Mouse (Mus musculus) liver, postnatal 0 days (tissue): ENCODE measurements around the gene Rnf166.

Source experiments
- CTCF ChIP-seq: sonication (generic); IDR thresholded peaks from 2 replicates; pipeline ENCODE4 v1.5.1; 2016; ENCODE audit warnings: antibody characterized with exemption, low read depth
- EP300 ChIP-seq: IDR thresholded peaks from 2 replicates; pipeline ENCODE4 v1.6.1; 2016; ENCODE audit warnings: antibody characterized with exemption, low read depth, mild to moderate bottlenecking

GRCm38 (mm10) chr8:122441326-122441725 is 34.5 kb downstream of the Rnf166 start:
- TF ChIP-seq EP300 (no peak), CTCF (no peak)
